Mouse (Mus musculus) gastrocnemius, adult 8-10 months (tissue): ENCODE measurements around the gene Fem1b. TPM values are rescaled to one million over a fixed set of nuclear protein-coding genes. Genes with fewer than 3 reads are reported as not detected.

Experiments
- DNase-seq, 2 experiments: peaks; one replicate each; pipeline ENCODE4 v3.0.0; 2022; ENCODE audit warnings: low spot score in 2 of 2
- total RNA-seq, 4 experiments: library from RNA; stranded (reverse); gene quantifications; 2 replicates each; pipeline ENCODE4 v1.2.4; 2022

Fem1b gene
- total RNA-seq, 4 experiments from 2014 or later = 11.7 to 15.2 (median 13.0) TPM

GRCm38 (mm10) chr9:62782976-62783781, 28.6 kb downstream of the Fem1b start:
- DNase-seq = no peak

DNA sequence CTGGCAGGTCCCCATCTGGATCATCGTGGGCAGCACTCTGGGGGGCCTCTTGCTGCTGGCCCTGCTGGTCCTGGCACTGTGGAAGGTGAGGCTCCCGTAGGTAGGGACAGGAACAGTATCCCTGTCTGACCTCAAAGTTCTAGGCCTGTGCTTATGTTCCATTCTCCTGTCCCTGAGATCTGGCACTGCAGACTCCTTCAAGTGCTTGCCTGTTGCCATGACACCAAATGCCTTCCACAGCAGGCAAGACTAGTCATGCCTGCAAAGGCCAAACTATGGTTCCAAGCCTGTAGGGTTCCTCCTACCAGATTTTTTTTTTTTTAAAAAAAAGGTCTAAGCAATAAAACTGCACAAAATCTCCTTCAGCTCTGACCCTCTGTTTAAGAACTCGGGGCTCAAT, 29.8 kb downstream of the Fem1b start:
- no peak for DNase-seq

GRCm38 (mm10) chr9:62778721-62779120, 33.0 kb downstream of the Fem1b start:
- no peak for DNase-seq

- peak in 1 of 2 experiments; percentile 34 for DNase-seq
Observed at GRCm38 (mm10) chr9:62777461-62777860, 34.3 kb downstream of the Fem1b start.

GRCm38 (mm10) chr9:62775464-62775863, 36.3 kb downstream of the Fem1b start:
- no peak for DNase-seq

DNA sequence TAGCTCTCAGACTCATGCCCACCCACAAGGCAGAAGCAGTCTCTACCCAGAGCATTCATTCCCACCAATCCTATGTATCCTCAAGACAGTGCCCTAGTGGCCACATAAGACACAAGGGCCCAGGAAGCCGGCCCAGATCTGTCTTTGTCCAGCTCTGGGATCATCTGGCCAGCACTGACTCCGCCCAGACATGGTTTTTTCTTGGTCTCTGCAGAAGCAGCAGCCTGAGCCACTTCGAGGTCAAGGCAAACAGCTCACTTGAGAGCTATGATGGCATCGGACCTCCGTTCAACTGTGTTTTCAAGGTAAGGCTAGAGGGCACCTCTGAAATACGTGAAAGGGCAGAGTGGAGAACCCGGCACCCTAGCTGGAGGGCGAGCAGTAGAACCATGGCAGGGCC, 39.0 kb downstream of the Fem1b start:
- no peak for DNase-seq

DNA sequence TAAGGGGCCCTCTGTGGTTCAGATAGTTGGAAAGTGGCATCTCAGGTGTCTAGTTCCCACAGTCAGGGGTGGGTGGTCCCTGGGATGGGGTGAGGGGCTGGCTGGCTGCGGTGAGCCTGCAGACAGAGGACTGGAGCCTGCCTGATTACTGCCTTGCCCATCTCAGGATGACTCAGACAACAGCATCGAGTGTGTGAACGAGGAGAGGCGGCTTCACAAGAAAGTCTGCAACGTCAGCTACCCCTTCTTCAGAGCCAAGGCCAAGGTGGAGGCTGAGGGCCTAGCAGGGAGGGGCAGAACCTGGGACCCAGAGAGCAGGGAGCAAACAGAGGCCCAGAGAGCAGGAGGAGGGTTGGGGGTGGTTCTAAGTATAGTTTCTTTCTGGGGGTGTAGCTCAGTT, 43.4 kb downstream of the Fem1b start:
- DNase-seq = no peak

DNA sequence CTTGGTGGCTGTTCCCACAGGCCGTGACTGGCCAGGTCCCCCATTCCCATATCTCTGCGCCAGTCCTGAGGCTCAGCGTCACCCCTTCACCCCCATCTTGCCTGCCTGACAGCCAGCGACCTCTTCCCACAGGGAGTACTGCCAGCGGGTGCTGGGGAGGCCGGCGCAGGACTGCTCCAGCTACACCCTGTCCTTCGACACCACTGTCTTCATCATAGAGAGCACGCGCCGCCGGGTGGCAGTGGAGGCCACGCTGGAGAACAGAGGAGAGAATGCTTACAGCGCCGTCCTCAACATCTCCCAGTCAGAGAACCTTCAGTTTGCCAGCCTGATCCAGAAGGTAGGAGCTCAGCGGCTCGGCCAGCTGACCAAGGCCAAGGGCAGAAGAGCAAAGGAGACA, 44.3 kb downstream of the Fem1b start:
- no peak for DNase-seq

DNA sequence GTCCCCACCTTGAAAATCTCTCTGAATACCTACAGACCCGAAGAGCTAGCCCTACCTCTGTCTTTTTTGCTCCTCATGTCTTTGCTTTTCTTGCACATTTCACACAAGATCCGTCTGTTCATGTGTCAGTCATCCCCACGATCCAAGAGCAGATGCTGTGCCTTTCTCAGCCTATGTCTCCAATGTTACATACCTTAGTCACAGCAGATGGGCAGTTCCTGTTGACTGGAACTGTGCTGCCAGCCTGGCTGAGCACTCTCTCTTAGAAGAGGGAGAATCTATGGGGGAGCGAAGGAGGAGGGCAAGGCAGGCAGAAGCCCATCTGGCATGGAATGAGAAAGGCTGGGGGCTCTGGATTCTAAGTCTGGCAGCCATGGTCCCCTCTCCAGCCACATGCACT, 46.4 kb downstream of the Fem1b start:
- DNase-seq = no peak

DNA sequence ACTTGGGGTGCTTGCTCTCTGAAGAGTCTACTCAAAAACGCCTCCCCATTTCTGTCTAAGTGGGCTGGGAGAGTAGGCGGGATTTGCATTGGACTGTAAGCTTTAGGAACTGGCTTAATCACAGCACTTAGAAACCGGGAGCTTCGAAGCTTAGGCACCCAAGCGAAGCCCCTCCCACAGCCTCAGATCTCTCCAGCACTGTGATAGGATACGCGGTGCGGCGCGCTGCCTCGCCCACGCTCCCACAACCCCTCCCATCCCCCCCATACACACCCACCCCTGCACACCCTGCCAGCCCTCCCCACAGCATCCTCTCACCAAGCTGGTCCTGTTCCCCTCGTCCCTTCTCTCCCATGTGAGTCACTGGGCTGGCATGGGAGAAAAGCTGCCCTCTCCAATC, 48.3 kb downstream of the Fem1b start:
- no peak for DNase-seq

DNA sequence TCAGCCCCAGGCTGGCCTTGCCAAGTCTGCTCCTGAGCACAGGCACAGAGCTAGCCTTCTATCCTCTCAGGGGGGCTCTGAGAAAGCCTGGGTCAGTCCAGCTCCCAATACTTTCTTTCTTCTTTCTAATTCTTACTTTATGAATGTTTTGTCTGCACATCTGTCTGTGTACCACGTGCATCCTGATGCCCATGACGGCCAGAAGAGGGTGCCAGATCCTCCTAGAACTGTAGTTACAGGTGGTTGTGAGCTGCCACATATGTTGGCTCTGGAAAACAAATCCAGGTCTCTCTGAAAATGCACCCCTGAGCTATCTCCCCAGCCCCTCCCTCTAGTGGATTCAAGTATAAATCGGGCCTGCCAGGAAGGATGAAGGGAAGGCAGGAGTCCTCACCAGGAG, 52.1 kb downstream of the Fem1b start:
- no peak for DNase-seq

GRCm38 (mm10) chr9:62758288-62758687, 53.4 kb downstream of the Fem1b start:
- no peak for DNase-seq

DNA sequence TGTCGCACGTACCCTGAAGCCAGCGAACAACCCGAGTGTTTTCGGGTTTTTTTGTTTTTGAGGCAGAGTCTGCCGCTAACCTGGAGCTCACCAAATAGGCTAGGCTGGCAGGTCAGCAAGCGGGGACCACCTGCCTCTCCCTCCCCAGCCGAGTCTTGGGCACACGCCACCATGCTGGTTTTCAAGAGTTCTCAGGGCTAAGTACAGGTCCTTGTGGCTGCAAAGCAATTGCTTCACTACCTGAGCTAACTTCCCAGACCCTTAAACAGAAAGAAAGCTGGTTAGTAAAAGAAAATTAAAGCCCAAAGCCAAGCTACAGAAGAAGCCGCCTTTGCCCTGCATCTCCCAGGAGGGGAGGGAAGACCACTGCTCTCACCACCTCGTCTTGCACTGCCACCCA, 61.4 kb downstream of the Fem1b start:
- DNase-seq = no peak

- DNase-seq = peak; percentile 32 to 33
Observed at GRCm38 (mm10) chr9:62749666-62750065, 62.1 kb downstream of the Fem1b start.

DNA sequence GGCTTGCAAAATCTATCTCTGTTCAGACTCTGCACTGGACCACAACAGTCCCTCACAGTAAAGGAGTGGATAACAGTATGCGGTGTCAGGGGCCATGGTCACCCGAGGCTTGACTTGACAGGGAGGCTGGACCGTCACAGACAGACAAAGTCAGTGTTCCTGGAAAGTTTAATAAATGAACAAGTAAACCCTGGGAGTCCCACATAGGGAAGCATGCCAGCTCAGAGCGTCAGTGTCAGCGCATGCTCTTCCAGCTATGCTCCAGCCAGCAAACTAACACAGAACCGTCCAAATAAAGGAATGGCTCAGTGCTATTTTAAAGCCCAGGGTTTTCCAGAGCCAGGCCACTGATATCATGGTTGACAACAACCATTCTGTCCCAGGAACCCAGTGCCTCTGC, 65.1 kb downstream of the Fem1b start:
- no peak for DNase-seq

GRCm38 (mm10) chr9:62744558-62745275, 67.0 kb downstream of the Fem1b start:
- no peak for DNase-seq

Other genes starting within 250 kb of the Fem1b start
- gene Itga11, start 134.1 kb downstream of the Fem1b start, total RNA-seq = 1 to 10 TPM; 1.5 to 2.7 (median 2.4) TPM
- 10 to 100 TPM; 17.1 to 21.8 (median 19.9) TPM for gene Cln6, start 26.9 kb upstream of the Fem1b start, total RNA-seq
- gene Calml4, start 46.1 kb upstream of the Fem1b start, total RNA-seq = 1 to 10 TPM in 3 of 4 experiments, under 1 TPM in 1; 0.86 to 1.9 (median 1.4) TPM
- gene Pias1, start 176.0 kb upstream of the Fem1b start, total RNA-seq = 10 to 100 TPM; 15.2 to 21.1 (median 18.4) TPM